Mouse (Mus musculus) liver, adult 2 months (tissue): ENCODE measurements around the gene Supt5. TPM values are rescaled to one million over a fixed set of nuclear protein-coding genes. Genes with fewer than 3 reads are reported as not detected.
A peak's percentile ranks its signal among the peaks of the same experiment; 100 is the strongest.

Source experiments
- DNase-seq: peaks from one replicate; pipeline ENCODE4 v3.0.0-alpha.2; 2011; ENCODE audit warnings: low read depth, low spot score; ENCODE audit errors: extremely low read depth
- H3K27ac ChIP-seq: fragments of 200-500 bp; replicated peaks from 2 replicates; pipeline ENCODE4 v1.5.1; 2012; ENCODE audit warnings: low read depth, mild to moderate bottlenecking, control low read depth, inconsistent platforms, low read length; ENCODE audit not compliant: insufficient read depth
- H3K27me3 ChIP-seq: fragments of 200-500 bp; 2 replicates; pipeline ENCODE4 v1.6.1; 2012; ENCODE audit warnings: mild to moderate bottlenecking, moderate library complexity, low read length, inconsistent platforms; ENCODE audit not compliant: control insufficient read depth, insufficient read depth
- H3K36me3 ChIP-seq: fragments of 200-500 bp; 2 replicates; pipeline ENCODE4 v1.6.1; 2012; ENCODE audit warnings: low read length, inconsistent platforms; ENCODE audit not compliant: control insufficient read depth, insufficient read depth
- H3K4me1 ChIP-seq: fragments of 200-500 bp; 2 replicates; pipeline ENCODE4 v1.6.1; 2011; ENCODE audit warnings: low read length; ENCODE audit not compliant: control insufficient read depth, insufficient read depth
- H3K4me3 ChIP-seq: fragments of 200-500 bp; 2 replicates; pipeline ENCODE4 v1.5.1; 2011; ENCODE audit warnings: low read depth, mild to moderate bottlenecking, control low read depth, low read length, moderate library complexity; ENCODE audit not compliant: insufficient read depth
- H3K79me2 ChIP-seq: fragments of 200-500 bp; 2 replicates; pipeline ENCODE4 v1.6.1; 2012; ENCODE audit warnings: inconsistent platforms, mild to moderate bottlenecking, low read length, moderate library complexity; ENCODE audit not compliant: control insufficient read depth, insufficient read depth
- H3K9ac ChIP-seq: fragments of 200-500 bp; 2 replicates; pipeline ENCODE4 v1.6.1; 2012; ENCODE audit warnings: low read depth, mild to moderate bottlenecking, control low read depth, inconsistent platforms, low read length
- CTCF ChIP-seq: fragments of 200-500 bp; IDR thresholded peaks from 2 replicates; pipeline ENCODE4 v1.5.1; 2011; ENCODE audit warnings: low read depth, low read length, control low read depth
- POLR2A ChIP-seq: fragments of 200-500 bp; IDR thresholded peaks from 2 replicates; pipeline ENCODE4 v1.6.1; 2011; ENCODE audit warnings: low read length, control low read depth; ENCODE audit not compliant: insufficient read depth; ENCODE audit errors: extremely low read depth
- WGBS: fragments of 180-500 bp; shearing (Covaris S2); methylation state at CpG from one replicate; pipeline ENCODE4 v1.1.7; 2018; 5-methylcytosine and 5-hydroxymethylcytosine counted together
- polyA plus RNA-seq: library from polyadenylated mRNA; depleted of rRNA; stranded (reverse); fragments of >200 nt; gene quantifications from 2 replicates; pipeline ENCODE4 v1.2.3, GENCODE M21; 2012
- total RNA-seq: library from RNA; depleted of rRNA; stranded (reverse); fragments of >200 nt; gene quantifications from 2 replicates; pipeline ENCODE4 v1.2.3, GENCODE M21; 2014

The Supt5 gene
- total and polyA plus RNA-seq, 2 experiments, result 15.1 to 67.3 TPM

GRCm38 (mm10) chr7:28354113-28354581 is 15.6 kb upstream of the Supt5 start:
- peak overlapping the region; percentile 41 for H3K27ac ChIP-seq
- DNase-seq, result no peak
- TF ChIP-seq CTCF (no peak), POLR2A (no peak)
- H3K9ac ChIP-seq, result no peak overlapping the region
- no peak overlapping the region for H3K4me3 ChIP-seq
- H3K36me3 ChIP-seq, result peaks cover 15% of the 10 kb centered on the region
- H3K27me3 ChIP-seq, result no peaks in the 10 kb centered on the region
- peaks cover 11% of the 10 kb centered on the region; the same call in 1 of the 2 replicates for H3K79me2 ChIP-seq
- 84% methylated on average over 3 of the region's 3 CpGs for WGBS
- H3K4me1 ChIP-seq, result peaks cover 35% of the 10 kb centered on the region

GRCm38 (mm10) chr7:28353267-28353666 is 14.7 kb upstream of the Supt5 start:
- 25% methylated on average over 2 of the region's 2 CpGs for WGBS
- no peak for TF ChIP-seq POLR2A
- peak; percentile 44; the same call in 1 of the 2 replicates for TF ChIP-seq CTCF
- H3K4me1 ChIP-seq, result peaks cover 31% of the 10 kb centered on the region
- peaks cover 11% of the 10 kb centered on the region; the same call in 1 of the 2 replicates for H3K79me2 ChIP-seq
- peak overlapping the region; percentile 41; the same call in 1 of the 2 replicates for H3K27ac ChIP-seq
- H3K9ac ChIP-seq, result no peak overlapping the region
- H3K4me3 ChIP-seq, result no peak overlapping the region
- no peaks in the 10 kb centered on the region for H3K27me3 ChIP-seq
- DNase-seq, result peak; percentile 96
- H3K36me3 ChIP-seq, result peaks cover 15% of the 10 kb centered on the region

GRCm38 (mm10) chr7:28351676-28352191 is 13.2 kb upstream of the Supt5 start:
- no peak overlapping the region for H3K27ac ChIP-seq
- H3K79me2 ChIP-seq, result peaks cover 11% of the 10 kb centered on the region; the same call in 1 of the 2 replicates
- 7% methylated on average over 4 of the region's 4 CpGs for WGBS
- H3K9ac ChIP-seq, result peak overlapping the region; percentile 55
- H3K4me1 ChIP-seq, result peaks cover 26% of the 10 kb centered on the region
- TF ChIP-seq CTCF, result no peak
- TF ChIP-seq POLR2A, result no peak
- H3K36me3 ChIP-seq, result peaks cover 15% of the 10 kb centered on the region
- no peak for DNase-seq
- H3K27me3 ChIP-seq, result no peaks in the 10 kb centered on the region
- peak overlapping the region; percentile 83 for H3K4me3 ChIP-seq

- peaks cover 11% of the 10 kb centered on the region; the same call in 1 of the 2 replicates for H3K79me2 ChIP-seq
- DNase-seq, result peak; percentile 88
- H3K9ac ChIP-seq, result peak within 1 kb of the TSS; percentile 88
- peak within 1 kb of the TSS; percentile 83 for H3K4me3 ChIP-seq
- H3K27me3 ChIP-seq, result no peaks in the 10 kb centered on the region
- TF ChIP-seq POLR2A, result peak; percentile 53; the same call in 1 of the 2 replicates
- TF ChIP-seq CTCF, result no peak
- WGBS, result 1% methylated on average over 50 of the region's 50 CpGs
- peak within 1 kb of the TSS; percentile 85 for H3K27ac ChIP-seq
- H3K4me1 ChIP-seq, result peaks cover 31% of the 10 kb centered on the region
- H3K36me3 ChIP-seq, result peaks cover 15% of the 10 kb centered on the region
Measured at GRCm38 (mm10) chr7:28350155-28350883, 11.8 kb upstream of the Supt5 start, which contains the start of gene Rps16. Rps16 (plus strand) TSS chr7:28350652.

GRCm38 (mm10) chr7:28348601-28349000 is 10.1 kb upstream of the Supt5 start:
- H3K36me3 ChIP-seq, result peaks cover 11% of the 10 kb centered on the region
- peaks cover 28% of the 10 kb centered on the region for H3K4me1 ChIP-seq
- no peak for TF ChIP-seq POLR2A
- TF ChIP-seq CTCF, result no peak
- 90% methylated on average over 7 of the region's 7 CpGs for WGBS
- H3K27me3 ChIP-seq, result no peaks in the 10 kb centered on the region
- H3K4me3 ChIP-seq, result no peak overlapping the region
- no peak for DNase-seq
- H3K27ac ChIP-seq, result no peak overlapping the region; the same call in 1 of the 2 replicates
- peaks cover 11% of the 10 kb centered on the region; the same call in 1 of the 2 replicates for H3K79me2 ChIP-seq
- H3K9ac ChIP-seq, result no peak overlapping the region

GRCm38 (mm10) chr7:28347746-28348145 is 9.2 kb upstream of the Supt5 start:
- peak; percentile 93 for DNase-seq

More at GRCm38 (mm10) chr7:28347746-28348145, 9.2 kb upstream of the Supt5 start:
- peaks cover 4% of the 10 kb centered on the region; the same call in 1 of the 2 replicates for H3K36me3 ChIP-seq
- no peaks in the 10 kb centered on the region for H3K27me3 ChIP-seq
- H3K79me2 ChIP-seq, result peaks cover 11% of the 10 kb centered on the region; the same call in 1 of the 2 replicates
- no peak for TF ChIP-seq POLR2A
- no peak for TF ChIP-seq CTCF
- H3K27ac ChIP-seq, result peak overlapping the region; percentile 93
- H3K4me1 ChIP-seq, result peaks cover 24% of the 10 kb centered on the region
- H3K4me3 ChIP-seq, result no peak overlapping the region
- H3K9ac ChIP-seq, result peak overlapping the region; percentile 52; the same call in 1 of the 2 replicates
- WGBS, result 3% methylated on average over 3 of the region's 3 CpGs
